Mouse (Mus musculus) hindbrain, embryonic 16.5 days (tissue): ENCODE data around the gene Syce1. TPM values are rescaled to one million over a fixed set of nuclear protein-coding genes. Genes with fewer than 3 reads are reported as not detected.
A peak's percentile ranks its signal among the peaks of the same experiment; 100 is the strongest.

ENCODE experiments used
- ATAC-seq: fragments of 200-750 bp; cut with Nextera tagmentation; 2 replicates; pipeline ENCODE4 v1.8.0; 2017; ENCODE audit warnings: moderate TSS enrichment, moderate library complexity
- H3K27ac ChIP-seq: fragments of 300-500 bp; sonication (generic); 2 replicates; pipeline ENCODE4 v1.5.1; 2014; ENCODE audit warnings: low read depth, mild to moderate bottlenecking, control low read depth, low read length, moderate library complexity
- H3K27me3 ChIP-seq: fragments of 300-500 bp; sonication (generic); replicated peaks from 2 replicates; pipeline ENCODE4 v1.6.1; 2014; ENCODE audit warnings: low read length; ENCODE audit not compliant: control insufficient read depth, insufficient read depth
- H3K36me3 ChIP-seq: fragments of 300-500 bp; sonication (generic); 2 replicates; pipeline ENCODE4 v1.6.1; 2014; ENCODE audit warnings: mild to moderate bottlenecking, low read length, moderate library complexity, mixed read lengths; ENCODE audit not compliant: control insufficient read depth, insufficient read depth
- H3K4me1 ChIP-seq: fragments of 300-500 bp; sonication (generic); 2 replicates; pipeline ENCODE4 v1.6.1; 2014; ENCODE audit warnings: low read depth, low read length; ENCODE audit not compliant: control insufficient read depth, insufficient read depth
- H3K4me2 ChIP-seq: fragments of 300-500 bp; sonication (generic); 2 replicates; pipeline ENCODE4 v1.6.1; 2014; ENCODE audit warnings: mild to moderate bottlenecking, low read length, control low read depth, moderate library complexity
- H3K4me3 ChIP-seq: fragments of 300-500 bp; sonication (generic); 2 replicates; pipeline ENCODE4 v1.5.1; 2014; ENCODE audit warnings: mild to moderate bottlenecking, low read length, control low read depth, moderate library complexity
- H3K9ac ChIP-seq: fragments of 300-500 bp; sonication (generic); 2 replicates; pipeline ENCODE4 v1.6.1; 2014; ENCODE audit warnings: low read depth, mild to moderate bottlenecking, control low read depth, low read length, moderate library complexity
- H3K9me3 ChIP-seq: fragments of 300-500 bp; sonication (generic); 2 replicates; pipeline ENCODE4 v1.6.1; 2014; ENCODE audit warnings: mild to moderate bottlenecking, low read length, moderate library complexity; ENCODE audit not compliant: control insufficient read depth
- WGBS: fragments of 180-500 bp; shearing (Covaris S2); extraction: QIAGEN DNeasy Blood & Tissue Kit; methylation state at CpG from one replicate; pipeline ENCODE4 v1.1.7; 2014; 5-methylcytosine and 5-hydroxymethylcytosine counted together
- polyA plus RNA-seq: library from polyadenylated mRNA; unstranded; fragments of >200 nt; fragmentation: Nextera tagmentation; extraction: Ambion mirVana; gene quantifications from 2 replicates; pipeline ENCODE4 v1.2.1, GENCODE M21; 2015

Gene Syce1
- 0.60 and 0.89 TPM in 2 replicates for polyA plus RNA-seq

DNA sequence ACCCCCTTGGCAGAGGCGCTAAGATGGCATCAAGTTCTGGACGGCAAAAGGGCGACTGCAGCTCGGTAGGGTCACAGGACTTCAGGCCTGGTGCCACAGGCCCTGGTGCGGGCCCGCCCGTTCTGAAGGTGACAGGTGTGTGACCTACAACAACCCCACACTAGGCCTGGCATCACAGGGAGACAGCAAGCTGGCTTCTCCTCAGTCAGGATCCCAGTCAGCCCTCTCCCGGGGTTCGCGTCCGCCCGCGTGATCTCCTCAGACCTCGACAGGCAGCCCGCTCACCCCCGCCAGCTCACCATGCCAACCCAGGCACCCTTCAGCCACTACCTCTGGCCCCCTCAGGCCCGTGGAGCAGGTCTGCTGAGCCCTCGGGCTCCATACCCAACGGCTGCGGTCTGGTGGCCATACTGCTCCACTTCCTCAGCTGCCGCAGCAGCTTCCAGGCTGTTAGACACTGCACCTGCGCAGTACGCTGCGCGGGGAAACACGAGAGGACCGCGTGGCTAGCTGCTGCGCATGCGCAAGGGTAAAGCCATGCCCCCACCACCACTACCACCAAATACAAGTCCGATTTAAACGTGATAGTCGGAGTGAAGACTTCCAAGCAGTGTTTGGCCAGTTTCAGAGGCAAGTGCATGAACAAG, at the start of gene Syce1:
Gene Syce1 (minus strand): TSS at position 447 of the 647 bp plus-strand sequence.
- H3K27ac ChIP-seq = no peak within 1 kb of the TSS
- no peak within 1 kb of the TSS for H3K4me3 ChIP-seq
- whole genome bisulfite sequencing = 85% methylated on average over 33 of the region's 33 CpGs
- no peak for ATAC-seq
- no peaks in the 10 kb centered on the region for H3K27me3 ChIP-seq
- no peak within 1 kb of the TSS for H3K9ac ChIP-seq
- H3K4me1 ChIP-seq = no peaks in the 10 kb centered on the region
- H3K9me3 ChIP-seq = no peaks in the 10 kb centered on the region
- no peaks in the 10 kb centered on the region for H3K36me3 ChIP-seq
- no peak within 1 kb of the TSS for H3K4me2 ChIP-seq

DNA sequence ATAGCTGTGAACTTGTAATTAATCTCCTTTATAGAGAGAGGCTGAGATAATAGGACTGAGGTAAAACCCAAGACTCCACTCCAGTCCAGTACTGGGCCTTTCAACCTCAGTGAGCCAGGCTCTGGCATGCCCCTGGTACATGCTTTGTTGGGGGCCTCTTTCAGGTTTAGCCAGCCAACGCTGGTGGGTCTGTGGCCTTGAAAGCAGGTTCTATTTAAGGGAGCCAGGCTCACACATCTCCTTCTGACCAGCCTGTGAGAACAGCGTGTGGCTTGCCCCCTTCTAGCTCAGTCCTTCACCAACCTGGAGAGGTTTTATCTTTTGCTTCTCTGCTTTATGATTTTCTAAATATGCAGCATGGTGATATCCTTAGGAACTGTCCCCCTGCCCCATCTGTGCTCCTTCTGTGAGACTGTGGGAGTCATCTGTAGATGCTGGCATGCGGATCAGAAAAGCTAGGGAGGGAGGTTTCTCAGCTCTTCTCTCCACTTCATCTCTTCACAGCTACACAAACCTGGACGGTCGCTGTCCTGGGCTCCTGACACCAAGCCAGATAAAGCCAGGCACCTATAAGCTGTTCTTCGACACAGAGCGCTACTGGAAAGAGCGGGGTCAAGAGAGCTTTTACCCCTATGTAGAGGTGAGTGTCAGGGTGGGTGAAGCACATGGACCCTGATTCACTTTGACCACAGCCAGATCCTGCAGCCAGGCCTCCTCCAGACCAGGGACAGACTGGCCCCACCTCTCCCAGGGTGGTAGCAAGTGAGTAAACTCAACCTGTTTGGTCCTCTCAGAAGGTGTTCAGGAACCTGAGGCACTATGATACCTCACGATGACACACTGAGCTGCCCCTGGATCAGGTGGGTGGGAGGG, 48.8 kb upstream of the Syce1 start:
- no peaks in the 10 kb centered on the region for H3K4me1 ChIP-seq
- 0 out of 2 replicates have a peak, but pooled peaks cover 4% of the 10 kb centered on the region for H3K27me3 ChIP-seq
- H3K36me3 ChIP-seq = no peaks in the 10 kb centered on the region
- no peaks in the 10 kb centered on the region for H3K9me3 ChIP-seq
- H3K4me2 ChIP-seq = no peak overlapping the region
- no peak overlapping the region for H3K9ac ChIP-seq
- H3K4me3 ChIP-seq = no peak overlapping the region
- no peak overlapping the region for H3K27ac ChIP-seq
- 85% methylated on average over 9 of the region's 9 CpGs for WGBS
- no peak for ATAC-seq

DNA sequence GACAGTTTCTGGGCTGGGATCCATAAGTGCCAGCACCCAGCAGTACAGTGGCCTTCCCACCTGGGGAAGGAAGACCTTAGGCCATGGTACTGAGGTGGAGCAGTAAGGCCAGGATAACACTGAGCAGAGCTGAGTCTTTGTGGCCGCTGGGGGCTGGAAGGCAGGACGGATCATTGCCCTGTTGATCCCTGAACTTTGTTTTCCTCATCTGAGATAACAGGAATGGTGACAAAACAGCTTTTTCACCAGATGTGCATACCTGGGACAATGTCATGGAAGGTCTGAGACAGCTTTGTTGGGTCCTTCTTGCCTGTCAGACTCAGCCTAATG, 48.1 kb upstream of the Syce1 start:
- H3K36me3 ChIP-seq = no peaks in the 10 kb centered on the region
- 89% methylated on average over 2 of the region's 2 CpGs for WGBS
- no peak overlapping the region for H3K9ac ChIP-seq
- H3K4me2 ChIP-seq = no peak overlapping the region
- no peaks in the 10 kb centered on the region for H3K27me3 ChIP-seq
- H3K27ac ChIP-seq = no peak overlapping the region
- no peaks in the 10 kb centered on the region for H3K9me3 ChIP-seq
- ATAC-seq = no peak
- H3K4me3 ChIP-seq = no peak overlapping the region
- H3K4me1 ChIP-seq = no peaks in the 10 kb centered on the region

DNA sequence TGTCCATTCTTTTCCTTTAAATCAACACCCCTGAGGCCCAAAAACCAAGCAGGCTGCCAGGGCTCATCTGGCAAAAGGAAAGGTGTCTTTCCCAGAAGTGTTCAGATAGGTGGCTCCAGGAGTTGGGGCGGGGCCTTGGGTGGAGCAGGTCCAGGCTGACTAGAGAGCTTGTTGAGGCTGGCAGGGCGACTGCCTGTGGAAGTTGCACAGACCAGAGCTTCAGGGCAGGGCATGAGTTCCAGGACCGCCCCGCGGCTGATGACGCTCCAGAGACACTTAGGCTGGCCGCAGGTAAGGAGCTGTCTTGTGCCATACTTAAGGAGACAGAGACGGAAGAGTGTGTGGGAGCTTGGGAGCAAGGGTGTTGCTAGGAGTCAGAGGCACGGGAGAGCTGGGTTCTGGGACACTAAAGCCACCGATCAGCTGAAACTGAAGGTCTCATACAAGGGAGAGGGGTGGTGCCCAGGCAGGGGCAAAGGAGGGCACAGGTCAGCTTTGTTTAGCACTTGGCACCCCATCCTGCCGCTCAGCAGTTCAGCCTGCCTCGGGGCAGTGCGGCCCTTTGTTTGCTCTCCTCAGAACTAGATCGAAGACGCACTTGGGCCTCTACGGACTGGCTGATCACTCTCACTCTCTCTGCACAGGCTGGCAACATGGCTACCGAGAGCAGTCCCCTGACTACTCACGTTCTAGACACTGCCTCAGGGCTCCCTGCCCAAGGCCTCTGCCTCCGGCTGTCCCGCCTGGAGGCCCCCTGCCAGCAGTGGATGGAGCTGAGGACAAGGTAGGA, 47.5 kb upstream of the Syce1 start, which contains the start of gene Urah:
Gene Urah (plus strand): TSS at position 51 of the 790 bp plus-strand sequence.
- Histone ChIP-seq H3K9ac (no peak within 1 kb of the TSS), H3K27me3 (no peaks in the 10 kb centered on the region), H3K9me3 (no peaks in the 10 kb centered on the region), H3K4me3 (no peak within 1 kb of the TSS), H3K4me1 (no peaks in the 10 kb centered on the region), H3K4me2 (no peak within 1 kb of the TSS), H3K27ac (no peak within 1 kb of the TSS), H3K36me3 (no peaks in the 10 kb centered on the region)
- 50% methylated on average over 20 of the region's 20 CpGs for WGBS
- 0 out of 2 replicates have a peak, but pooled peaks have one; percentile 27 for ATAC-seq

DNA sequence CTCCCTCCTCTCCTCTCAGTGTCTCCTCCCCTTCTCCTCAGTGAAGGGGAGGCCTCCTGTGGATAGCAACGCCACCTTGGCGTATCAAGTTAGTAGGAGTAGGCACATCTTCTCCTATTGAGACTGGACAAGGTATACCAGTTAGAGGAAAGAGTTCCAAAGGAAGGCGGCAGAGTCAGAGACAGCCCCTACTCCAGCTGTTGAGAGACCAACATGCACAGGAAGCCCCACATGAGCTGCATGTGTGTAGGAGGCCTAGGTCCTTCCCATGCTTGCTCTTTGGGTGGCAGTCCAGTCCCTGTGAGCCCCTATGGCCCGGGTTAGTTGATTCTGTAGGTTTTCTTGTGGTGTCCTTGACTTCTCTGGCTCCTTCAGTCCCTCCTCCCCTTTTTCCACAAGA, 45.7 kb upstream of the Syce1 start:
- 92% methylated on average over 4 of the region's 4 CpGs for WGBS
- Histone ChIP-seq H3K36me3 (no peaks in the 10 kb centered on the region), H3K4me2 (no peak overlapping the region), H3K27me3 (no peaks in the 10 kb centered on the region), H3K4me3 (no peak overlapping the region), H3K27ac (no peak overlapping the region), H3K9ac (no peak overlapping the region), H3K9me3 (no peaks in the 10 kb centered on the region), H3K4me1 (no peaks in the 10 kb centered on the region)
- no peak for ATAC-seq

DNA sequence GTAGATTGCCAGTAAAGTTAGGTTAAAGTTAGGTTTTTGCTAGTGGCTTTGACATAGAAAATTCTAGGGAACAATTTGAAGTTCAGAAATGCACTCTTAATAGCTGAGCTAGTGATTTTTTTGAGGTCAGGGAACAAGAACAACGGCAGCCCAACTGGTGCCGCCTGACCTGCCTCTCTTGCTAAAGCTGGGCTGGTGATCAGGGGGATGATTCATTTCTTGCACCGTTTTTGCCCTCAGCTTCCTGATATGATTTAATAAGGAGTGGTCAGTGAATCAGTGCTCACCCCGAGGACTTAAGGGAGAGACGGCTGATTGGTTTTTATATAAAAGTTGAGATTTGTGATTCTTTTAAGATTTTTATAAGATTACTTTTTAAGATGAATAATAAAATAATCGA, 43.8 kb upstream of the Syce1 start:
- Histone ChIP-seq H3K9ac (no peak overlapping the region), H3K4me3 (no peak overlapping the region), H3K4me1 (no peaks in the 10 kb centered on the region), H3K27ac (no peak overlapping the region), H3K36me3 (no peaks in the 10 kb centered on the region), H3K27me3 (no peaks in the 10 kb centered on the region), H3K4me2 (no peak overlapping the region), H3K9me3 (no peaks in the 10 kb centered on the region)
- ATAC-seq = no peak
- 71% methylated on average over 6 of the region's 6 CpGs for WGBS

DNA sequence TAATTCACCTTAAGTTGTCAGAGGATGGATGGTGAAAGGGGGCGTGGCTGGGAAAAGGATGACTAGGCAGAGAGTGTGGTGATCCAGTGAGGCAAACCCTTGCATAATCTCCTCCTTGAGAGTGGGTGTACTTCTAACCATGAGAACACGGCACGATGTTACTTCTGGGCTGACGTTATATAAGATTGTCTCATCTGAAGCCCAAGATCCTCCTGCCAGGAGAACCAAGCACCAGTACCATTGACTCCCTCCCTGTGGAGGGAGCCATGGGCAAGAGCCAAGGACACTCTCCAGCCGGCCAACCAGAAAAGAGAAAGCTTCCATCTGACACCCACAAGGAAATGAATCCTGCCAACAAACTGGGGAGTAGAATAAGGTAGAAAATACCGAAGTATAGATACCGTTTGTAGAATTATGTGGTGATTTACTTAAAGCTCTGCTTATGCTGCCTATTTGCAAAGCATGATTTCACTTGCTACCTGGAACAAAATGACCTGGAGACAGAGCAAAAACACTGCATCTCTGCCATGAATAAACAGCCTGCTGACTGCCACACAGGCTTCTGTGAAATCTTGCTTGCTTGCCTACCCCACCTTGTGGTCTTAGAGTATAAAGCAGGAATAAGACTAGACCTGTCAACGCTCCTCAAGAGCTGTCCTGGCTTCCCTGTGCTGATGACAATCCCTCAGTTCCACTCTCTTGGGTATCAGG, 40.7 kb upstream of the Syce1 start:
- no peak overlapping the region for H3K4me2 ChIP-seq
- H3K9me3 ChIP-seq = no peaks in the 10 kb centered on the region
- H3K4me3 ChIP-seq = no peak overlapping the region
- ATAC-seq = peak; percentile 80; the same call in 1 of the 2 replicates
- H3K4me1 ChIP-seq = no peaks in the 10 kb centered on the region
- WGBS = 36% methylated on average over 8 of the region's 8 CpGs
- no peak overlapping the region for H3K9ac ChIP-seq
- H3K27me3 ChIP-seq = no peaks in the 10 kb centered on the region
- H3K27ac ChIP-seq = no peak overlapping the region
- H3K36me3 ChIP-seq = no peaks in the 10 kb centered on the region

DNA sequence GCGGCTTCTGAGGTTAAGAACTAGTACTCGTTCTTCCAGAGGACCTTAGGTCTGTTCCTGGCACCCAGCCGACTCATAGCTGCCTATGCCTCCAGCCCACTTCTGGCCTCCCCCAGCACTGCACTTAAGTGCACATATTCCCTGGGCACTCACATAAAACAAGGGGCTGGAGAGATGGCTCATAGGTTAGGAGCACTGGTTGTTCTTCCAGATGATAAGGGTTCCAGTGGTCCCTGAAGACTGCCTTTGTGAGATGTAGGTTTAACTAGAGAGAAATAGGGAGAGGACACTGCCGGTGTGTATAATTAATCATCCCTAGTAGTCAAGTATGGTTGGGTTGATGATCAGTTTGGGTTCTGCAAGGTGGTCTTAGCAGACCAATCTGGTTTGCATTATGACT, 35.1 kb upstream of the Syce1 start:
- Histone ChIP-seq H3K4me2 (no peak overlapping the region), H3K36me3 (no peaks in the 10 kb centered on the region), H3K9ac (no peak overlapping the region), H3K9me3 (no peaks in the 10 kb centered on the region), H3K27ac (no peak overlapping the region), H3K27me3 (no peaks in the 10 kb centered on the region), H3K4me1 (peaks cover 6% of the 10 kb centered on the region), H3K4me3 (no peak overlapping the region)
- 89% methylated on average over 4 of the region's 4 CpGs for WGBS
- ATAC-seq = no peak
